Mouse (Mus musculus) liver, embryonic 16.5 days (tissue): ENCODE data around the gene Plpp3. TPM values are rescaled to one million over a fixed set of nuclear protein-coding genes. Genes with fewer than 3 reads are reported as not detected.
A peak's percentile ranks its signal among the peaks of the same experiment; 100 is the strongest.

Source experiments
- ATAC-seq: fragments of 200-750 bp; cut with Nextera tagmentation; 2 replicates; pipeline ENCODE4 v1.8.0; 2017; ENCODE audit warnings: low read depth, mild to moderate bottlenecking, moderate number of reproducible peaks, moderate library complexity
- H3K27ac ChIP-seq: fragments of 300-500 bp; sonication (generic); 2 replicates; pipeline ENCODE4 v1.5.1; 2014; ENCODE audit warnings: mild to moderate bottlenecking, low read length
- H3K27me3 ChIP-seq: fragments of 300-500 bp; sonication (generic); 2 replicates; pipeline ENCODE4 v1.6.1; 2014; ENCODE audit warnings: low read depth, low read length, mixed read lengths; ENCODE audit not compliant: control insufficient read depth, insufficient read depth
- H3K36me3 ChIP-seq: fragments of 300-500 bp; sonication (generic); 2 replicates; pipeline ENCODE4 v1.6.1; 2014; ENCODE audit warnings: mild to moderate bottlenecking; ENCODE audit not compliant: control insufficient read depth, insufficient read depth
- H3K4me1 ChIP-seq: fragments of 300-500 bp; sonication (generic); 2 replicates; pipeline ENCODE4 v1.6.1; 2014; ENCODE audit warnings: low read depth, low read length, mixed read lengths; ENCODE audit not compliant: control insufficient read depth
- H3K4me2 ChIP-seq: fragments of 300-500 bp; sonication (generic); 2 replicates; pipeline ENCODE4 v1.6.1; 2014; ENCODE audit warnings: low read depth, low read length, mixed read lengths
- H3K4me3 ChIP-seq: fragments of 300-500 bp; sonication (generic); 2 replicates; pipeline ENCODE4 v1.5.1; 2014; ENCODE audit warnings: low read depth, mild to moderate bottlenecking, low read length
- H3K9ac ChIP-seq: fragments of 300-500 bp; sonication (generic); 2 replicates; pipeline ENCODE4 v1.6.1; 2014; ENCODE audit warnings: low read depth, low read length
- H3K9me3 ChIP-seq: fragments of 300-500 bp; sonication (generic); replicated peaks from 2 replicates; pipeline ENCODE4 v1.6.1; 2016; ENCODE audit warnings: low read length; ENCODE audit not compliant: control insufficient read depth
- WGBS: fragments of 180-500 bp; shearing (Covaris S2); extraction: QIAGEN DNeasy Blood & Tissue Kit; methylation state at CpG from one replicate; pipeline ENCODE4 v1.1.7; 2014; ENCODE audit not compliant: insufficient replicate concordance; 5-methylcytosine and 5-hydroxymethylcytosine counted together
- polyA plus RNA-seq: library from polyadenylated mRNA; unstranded; fragments of >200 nt; fragmentation: Nextera tagmentation; extraction: Ambion mirVana; gene quantifications from 2 replicates; pipeline ENCODE4 v1.2.1, GENCODE M21; 2015

Plpp3 gene
- 18.0 and 21.2 TPM in 2 replicates for polyA plus RNA-seq

DNA sequence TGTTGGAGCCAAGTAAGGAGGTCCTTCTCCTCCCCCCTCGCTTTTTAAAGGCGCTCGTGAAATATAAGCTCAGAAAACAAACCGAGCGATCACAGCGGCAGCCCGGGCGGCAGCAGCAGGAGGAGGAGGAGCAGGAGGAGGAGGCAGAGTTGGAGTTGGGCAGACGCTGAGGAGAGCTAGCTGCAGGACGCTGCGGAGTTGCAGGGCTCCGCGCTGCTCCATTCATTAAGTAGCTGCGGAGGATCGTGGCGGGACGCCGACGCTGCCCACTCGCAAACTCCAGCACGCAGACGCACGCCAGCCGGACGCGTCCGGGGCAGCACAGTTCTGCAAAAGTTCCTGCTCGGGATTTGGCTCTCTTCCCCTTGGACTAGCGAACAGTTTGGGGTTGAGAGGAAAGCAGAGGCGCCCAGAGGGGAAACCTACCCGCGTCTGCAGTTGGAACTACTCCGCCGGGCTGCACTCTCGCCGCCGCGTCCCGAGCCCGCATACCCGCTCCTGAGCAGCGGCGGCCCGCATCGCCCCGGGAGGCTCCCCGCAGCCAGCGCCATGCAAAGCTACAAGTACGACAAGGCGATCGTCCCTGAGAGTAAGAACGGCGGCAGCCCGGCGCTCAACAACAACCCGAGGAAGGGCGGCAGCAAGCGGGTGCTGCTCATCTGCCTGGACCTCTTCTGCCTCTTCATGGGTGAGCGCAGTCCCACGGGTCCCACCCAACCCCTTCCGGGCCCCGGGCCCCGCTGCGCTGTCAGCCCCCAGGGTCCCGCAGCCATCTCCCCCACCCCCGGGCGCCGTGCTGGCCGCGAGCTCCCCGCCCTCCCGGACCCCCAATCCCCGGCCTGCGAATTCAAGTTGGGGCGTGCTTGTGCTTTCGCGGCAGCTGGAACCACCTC, at the start of gene Plpp3:
Gene Plpp3, plus strand, starts transcription at position 72 of the 893 bp plus-strand sequence.
- peak within 1 kb of the TSS; percentile 58 for H3K4me2 ChIP-seq
- peaks cover 2% of the 10 kb centered on the region for H3K4me1 ChIP-seq
- H3K4me3 ChIP-seq: peak within 1 kb of the TSS; percentile 67
- peaks cover 21% of the 10 kb centered on the region for H3K27me3 ChIP-seq
- H3K36me3 ChIP-seq: peaks cover 3% of the 10 kb centered on the region; the same call in 1 of the 2 replicates
- peak; percentile 73 for ATAC-seq
- under 1% methylated on average over 73 of the region's 77 CpGs for WGBS
- H3K9me3 ChIP-seq: no peaks in the 10 kb centered on the region
- peak within 1 kb of the TSS; percentile 70 for H3K9ac ChIP-seq
- H3K27ac ChIP-seq: peak within 1 kb of the TSS; percentile 85

- H3K36me3 ChIP-seq: no peaks in the 10 kb centered on the region
- H3K4me3 ChIP-seq: no peak overlapping the region
- no peaks in the 10 kb centered on the region for H3K4me1 ChIP-seq
- H3K9ac ChIP-seq: no peak overlapping the region
- no peak overlapping the region for H3K27ac ChIP-seq
- WGBS: 52% methylated on average over 12 of the region's 12 CpGs
- H3K27me3 ChIP-seq: peaks cover 32% of the 10 kb centered on the region
- ATAC-seq: no peak
- H3K4me2 ChIP-seq: no peak overlapping the region
- no peaks in the 10 kb centered on the region for H3K9me3 ChIP-seq
These were observed 49.1 kb upstream of the Plpp3 start for GRCm38 (mm10) chr4:105107943-105108640.

GRCm38 (mm10) chr4:105108641-105109198, 48.4 kb upstream of the Plpp3 start:
- Histone ChIP-seq H3K4me3 (peak overlapping the region; percentile 59), H3K36me3 (no peaks in the 10 kb centered on the region), H3K27ac (no peak overlapping the region), H3K4me1 (no peaks in the 10 kb centered on the region), H3K9me3 (no peaks in the 10 kb centered on the region), H3K27me3 (peaks cover 32% of the 10 kb centered on the region), H3K4me2 (peak overlapping the region; percentile 56), H3K9ac (no peak overlapping the region)
- ATAC-seq: no peak
- WGBS: 24% methylated on average over 5 of the region's 5 CpGs

- Histone ChIP-seq H3K27ac (no peak within 1 kb of the TSS), H3K4me2 (peak within 1 kb of the TSS; percentile 56), H3K4me3 (peak within 1 kb of the TSS; percentile 59), H3K9ac (peak within 1 kb of the TSS; percentile 48), H3K9me3 (no peaks in the 10 kb centered on the region), H3K27me3 (peaks cover 32% of the 10 kb centered on the region), H3K36me3 (no peaks in the 10 kb centered on the region), H3K4me1 (no peaks in the 10 kb centered on the region)
- 1% methylated on average over 74 of the region's 80 CpGs for WGBS
- peak; percentile 80 for ATAC-seq
These were observed 47.8 kb upstream of the Plpp3 start, which contains the start of gene Prkaa2 for GRCm38 (mm10) chr4:105109199-105109989. Gene Prkaa2, minus strand, starts transcription at chr4:105109890.

- Histone ChIP-seq H3K9me3 (no peaks in the 10 kb centered on the region), H3K4me2 (peak overlapping the region; percentile 56), H3K4me1 (no peaks in the 10 kb centered on the region), H3K27ac (no peak overlapping the region), H3K4me3 (peak overlapping the region; percentile 59), H3K27me3 (peaks cover 32% of the 10 kb centered on the region), H3K9ac (peak overlapping the region; percentile 28), H3K36me3 (no peaks in the 10 kb centered on the region)
- ATAC-seq: peak; percentile 16; the same call in 1 of the 2 replicates
- 4% methylated on average over 24 of the region's 24 CpGs for WGBS
These were observed 47.0 kb upstream of the Plpp3 start for GRCm38 (mm10) chr4:105109990-105110683.

DNA sequence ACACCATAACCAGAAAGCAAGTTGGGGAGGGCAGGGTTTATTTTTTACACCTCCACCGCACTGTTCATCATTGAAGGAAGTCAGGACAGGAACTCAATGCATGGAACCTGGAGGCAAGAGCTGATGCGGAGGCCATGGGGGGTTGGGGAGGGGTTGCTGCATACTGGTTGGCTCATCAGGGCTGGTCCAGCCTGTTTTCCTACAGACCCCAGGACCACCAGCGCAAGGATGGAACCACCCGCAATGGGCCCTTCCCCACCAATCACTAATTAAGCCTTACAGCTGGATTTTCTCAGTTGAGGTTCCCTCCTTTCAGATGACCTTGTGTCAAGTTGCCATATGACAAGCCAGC, 46.5 kb upstream of the Plpp3 start:
- no peak overlapping the region for H3K4me2 ChIP-seq
- 57% methylated on average over 4 of the region's 4 CpGs for WGBS
- no peak for ATAC-seq
- H3K27ac ChIP-seq: no peak overlapping the region
- H3K4me3 ChIP-seq: no peak overlapping the region
- no peaks in the 10 kb centered on the region for H3K9me3 ChIP-seq
- no peak overlapping the region for H3K9ac ChIP-seq
- no peaks in the 10 kb centered on the region for H3K36me3 ChIP-seq
- H3K4me1 ChIP-seq: no peaks in the 10 kb centered on the region
- H3K27me3 ChIP-seq: peaks cover 32% of the 10 kb centered on the region

DNA sequence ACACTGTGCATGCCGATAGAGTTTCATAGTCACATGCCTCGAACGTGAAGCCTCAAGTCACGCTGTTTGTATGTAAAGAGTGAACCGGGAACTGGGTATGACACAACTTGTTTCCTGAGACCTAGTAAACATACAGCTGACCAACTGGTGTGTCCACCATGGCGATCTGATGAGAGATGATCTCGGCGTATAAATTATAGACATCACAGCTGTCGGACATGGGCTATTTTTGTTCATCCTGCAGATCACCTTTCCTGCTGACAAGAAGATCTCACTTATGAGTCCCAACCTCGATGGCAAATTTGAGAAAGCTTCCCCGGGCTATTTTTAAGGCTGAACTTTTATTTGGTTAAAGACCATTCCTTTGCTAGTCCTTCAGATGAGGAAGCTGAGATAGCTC, 45.4 kb upstream of the Plpp3 start:
- H3K9me3 ChIP-seq: no peaks in the 10 kb centered on the region
- 71% methylated on average over 11 of the region's 11 CpGs for WGBS
- no peak overlapping the region for H3K4me2 ChIP-seq
- ATAC-seq: no peak
- no peak overlapping the region for H3K4me3 ChIP-seq
- peaks cover 32% of the 10 kb centered on the region for H3K27me3 ChIP-seq
- H3K4me1 ChIP-seq: no peaks in the 10 kb centered on the region
- no peaks in the 10 kb centered on the region for H3K36me3 ChIP-seq
- no peak overlapping the region for H3K9ac ChIP-seq
- no peak overlapping the region for H3K27ac ChIP-seq

- no peaks in the 10 kb centered on the region for H3K4me1 ChIP-seq
- H3K36me3 ChIP-seq: no peaks in the 10 kb centered on the region
- no peak for ATAC-seq
- 54% methylated on average over 5 of the region's 5 CpGs for WGBS
- no peak overlapping the region for H3K4me3 ChIP-seq
- no peaks in the 10 kb centered on the region for H3K9me3 ChIP-seq
- H3K27ac ChIP-seq: no peak overlapping the region
- peaks cover 30% of the 10 kb centered on the region for H3K27me3 ChIP-seq
- H3K9ac ChIP-seq: no peak overlapping the region
- no peak overlapping the region for H3K4me2 ChIP-seq
These were observed 44.1 kb upstream of the Plpp3 start for GRCm38 (mm10) chr4:105113042-105113441.
